Mouse (Mus musculus) neural tube, embryonic 11.5 days (tissue): ENCODE data around the gene Hnrnpul1. TPM values are rescaled to one million over a fixed set of nuclear protein-coding genes. Genes with fewer than 3 reads are reported as not detected.

Experiments used
- ATAC-seq: fragments of 200-750 bp; cut with Nextera tagmentation; 2 replicates; pipeline ENCODE4 v1.8.0; 2017; ENCODE audit warnings: moderate number of reproducible peaks, mild to moderate bottlenecking, moderate TSS enrichment, moderate library complexity; ENCODE audit not compliant: insufficient read depth, low FRiP score, low TSS enrichment
- DNase-seq: peaks from one replicate; pipeline ENCODE4 v3.0.0-alpha.2; 2015; ENCODE audit warnings: low spot score
- H3K27ac ChIP-seq: fragments of 300-500 bp; sonication (generic); 2 replicates; pipeline ENCODE4 v1.5.1; 2014; ENCODE audit warnings: low read depth, mild to moderate bottlenecking, low read length
- H3K27me3 ChIP-seq: fragments of 300-500 bp; sonication (generic); 2 replicates; pipeline ENCODE4 v1.6.1; 2014; ENCODE audit warnings: mild to moderate bottlenecking, low read length, mixed read lengths; ENCODE audit not compliant: control insufficient read depth, insufficient read depth
- H3K36me3 ChIP-seq: fragments of 300-500 bp; sonication (generic); 2 replicates; pipeline ENCODE4 v1.6.1; 2014; ENCODE audit warnings: mild to moderate bottlenecking, low read length, moderate library complexity, mixed read lengths; ENCODE audit not compliant: control insufficient read depth, insufficient read depth
- H3K4me1 ChIP-seq: fragments of 300-500 bp; sonication (generic); 2 replicates; pipeline ENCODE4 v1.6.1; 2014; ENCODE audit warnings: low read length, mixed read lengths; ENCODE audit not compliant: control insufficient read depth, insufficient read depth
- H3K4me2 ChIP-seq: fragments of 300-500 bp; sonication (generic); 2 replicates; pipeline ENCODE4 v1.6.1; 2014; ENCODE audit warnings: low read depth, mild to moderate bottlenecking, moderate library complexity
- H3K4me3 ChIP-seq: fragments of 300-500 bp; sonication (generic); 2 replicates; pipeline ENCODE4 v1.5.1; 2014; ENCODE audit warnings: low read depth, low read length
- H3K9ac ChIP-seq: fragments of 300-500 bp; sonication (generic); 2 replicates; pipeline ENCODE4 v1.6.1; 2014; ENCODE audit warnings: mild to moderate bottlenecking, low read length
- H3K9me3 ChIP-seq: fragments of 300-500 bp; sonication (generic); 2 replicates; pipeline ENCODE4 v1.6.1; 2016; ENCODE audit warnings: low read length; ENCODE audit not compliant: control insufficient read depth
- WGBS: fragments of 180-500 bp; shearing (Covaris S2); extraction: QIAGEN DNeasy Blood & Tissue Kit; methylation state at CpG from one replicate; pipeline ENCODE4 v1.1.7; 2014; 5-methylcytosine and 5-hydroxymethylcytosine counted together
- polyA plus RNA-seq: library from polyadenylated mRNA; unstranded; fragments of >200 nt; fragmentation: Nextera tagmentation; extraction: Ambion mirVana; gene quantifications from 2 replicates; pipeline ENCODE4 v1.2.1, GENCODE M21; 2014

Gene Hnrnpul1
- polyA plus RNA-seq, 1 experiment from 2014 or later = 70.2 TPM

DNA sequence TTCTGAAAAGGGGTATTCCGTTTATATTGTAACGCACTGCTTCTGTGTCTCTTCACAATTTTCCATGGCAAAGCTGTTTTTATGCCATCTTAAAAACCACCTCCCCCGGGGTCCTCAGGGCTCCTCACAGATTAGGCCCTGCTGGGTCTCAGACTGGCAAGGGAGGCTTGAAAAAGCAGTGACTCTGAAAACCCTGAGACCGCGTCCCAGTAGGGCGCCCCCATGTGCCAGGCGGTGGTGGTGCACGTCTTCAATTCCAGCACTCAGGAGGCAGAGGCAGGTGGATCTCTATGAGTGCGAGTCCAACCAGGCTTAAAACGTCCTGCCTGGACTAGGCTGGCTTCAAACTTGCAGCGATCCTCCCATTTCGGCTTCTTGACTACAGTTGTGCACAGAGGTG is 53.8 kb downstream of the Hnrnpul1 start:
- Histone ChIP-seq H3K4me3 (no peak overlapping the region), H3K4me1 (0 out of 2 replicates have a peak, but pooled peaks cover 3% of the 10 kb centered on the region), H3K27ac (no peak overlapping the region), H3K36me3 (no peaks in the 10 kb centered on the region), H3K27me3 (no peaks in the 10 kb centered on the region), H3K9ac (no peak overlapping the region), H3K9me3 (no peaks in the 10 kb centered on the region), H3K4me2 (no peak overlapping the region)
- 77% methylated on average over 12 of the region's 12 CpGs for whole genome bisulfite sequencing
- DNase-seq (no peak), ATAC-seq (no peak)

DNA sequence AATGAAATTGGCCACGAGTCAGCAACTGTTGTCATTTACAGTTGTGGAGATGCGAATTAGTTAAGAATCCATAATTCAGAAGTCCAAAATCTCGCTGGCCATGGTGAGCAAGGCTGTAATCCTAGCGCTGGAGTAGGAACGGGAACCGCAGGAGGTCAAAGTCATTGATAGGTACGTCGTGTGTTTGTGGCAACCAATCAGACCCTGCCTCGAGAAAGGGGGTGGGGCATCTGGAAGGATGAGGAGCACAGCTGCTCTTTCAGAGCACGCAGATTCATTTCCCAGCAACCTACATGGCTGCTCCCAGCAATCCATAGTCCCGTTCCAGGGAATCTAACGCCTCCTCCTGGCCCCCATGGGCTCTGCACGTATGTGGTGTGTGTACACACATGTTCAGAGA is 54.7 kb downstream of the Hnrnpul1 start:
- Histone ChIP-seq H3K27me3 (no peaks in the 10 kb centered on the region), H3K4me2 (no peak overlapping the region), H3K9me3 (no peaks in the 10 kb centered on the region), H3K4me3 (no peak overlapping the region), H3K4me1 (0 out of 2 replicates have a peak, but pooled peaks cover 3% of the 10 kb centered on the region), H3K9ac (no peak overlapping the region), H3K36me3 (no peaks in the 10 kb centered on the region), H3K27ac (no peak overlapping the region)
- 50% methylated on average over 13 of the region's 13 CpGs for WGBS
- DNase-seq (no peak), ATAC-seq (no peak)

DNA sequence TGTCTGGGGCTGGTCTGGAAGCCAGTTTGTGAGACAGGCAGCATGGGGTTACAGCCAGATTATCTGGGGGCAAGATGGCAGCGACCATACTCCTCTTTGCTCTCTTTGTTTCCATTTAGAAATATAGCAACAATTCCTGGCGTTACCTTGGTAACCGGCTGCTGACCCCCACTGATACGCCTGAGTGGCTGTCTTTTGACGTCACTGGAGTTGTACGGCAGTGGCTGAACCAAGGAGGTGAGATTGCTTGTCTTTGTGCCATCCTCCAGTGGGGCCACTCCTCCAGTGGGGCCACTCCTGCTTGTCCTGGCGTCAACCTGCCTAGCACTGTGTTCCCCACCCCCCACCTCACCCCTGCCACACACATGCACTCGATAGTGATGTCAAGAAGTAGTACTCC is 60.5 kb downstream of the Hnrnpul1 start:
- no peak for ATAC-seq
- 59% methylated on average over 8 of the region's 8 CpGs for WGBS
- no peak overlapping the region for H3K27ac ChIP-seq

DNA sequence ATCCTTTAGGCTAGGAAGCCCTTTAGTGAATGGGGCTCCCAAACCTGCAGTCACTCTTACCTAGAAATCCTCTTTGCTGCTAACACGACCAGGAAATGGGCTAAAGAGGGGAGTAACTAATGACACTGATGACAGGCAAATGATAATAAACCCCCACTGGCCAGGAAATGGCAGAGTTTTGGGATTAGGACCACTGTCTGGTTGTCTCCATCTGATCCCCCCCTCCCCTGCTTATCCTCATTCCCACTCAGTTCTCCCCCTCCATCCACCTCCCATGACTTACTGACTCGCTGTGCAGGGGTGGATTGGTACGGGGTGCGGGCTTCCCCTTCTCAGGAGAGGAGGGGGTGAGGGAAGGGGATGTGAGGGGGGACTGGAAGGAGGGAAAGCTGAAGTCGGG is 64.5 kb downstream of the Hnrnpul1 start:
- no peak for ATAC-seq
- 0 out of 2 replicates have a peak overlapping the region, but pooled peaks have one; percentile 1 for H3K4me3 ChIP-seq
- H3K36me3 ChIP-seq = no peaks in the 10 kb centered on the region
- no peak overlapping the region for H3K9ac ChIP-seq
- peaks cover 9% of the 10 kb centered on the region for H3K4me1 ChIP-seq
- no peak for DNase-seq
- no peak overlapping the region for H3K4me2 ChIP-seq
- H3K27me3 ChIP-seq = peaks cover 56% of the 10 kb centered on the region
- WGBS = 45% methylated on average over 5 of the region's 5 CpGs
- H3K27ac ChIP-seq = no peak overlapping the region
- H3K9me3 ChIP-seq = no peaks in the 10 kb centered on the region

More for the DNA sequence above, 60.5 kb downstream of the Hnrnpul1 start:
- no peak overlapping the region for H3K4me3 ChIP-seq
- peaks cover 3% of the 10 kb centered on the region for H3K4me1 ChIP-seq
- H3K27me3 ChIP-seq = peaks cover 19% of the 10 kb centered on the region
- DNase-seq = no peak
- H3K36me3 ChIP-seq = no peaks in the 10 kb centered on the region
- no peak overlapping the region for H3K9ac ChIP-seq
- H3K4me2 ChIP-seq = no peak overlapping the region
- H3K9me3 ChIP-seq = no peaks in the 10 kb centered on the region

DNA sequence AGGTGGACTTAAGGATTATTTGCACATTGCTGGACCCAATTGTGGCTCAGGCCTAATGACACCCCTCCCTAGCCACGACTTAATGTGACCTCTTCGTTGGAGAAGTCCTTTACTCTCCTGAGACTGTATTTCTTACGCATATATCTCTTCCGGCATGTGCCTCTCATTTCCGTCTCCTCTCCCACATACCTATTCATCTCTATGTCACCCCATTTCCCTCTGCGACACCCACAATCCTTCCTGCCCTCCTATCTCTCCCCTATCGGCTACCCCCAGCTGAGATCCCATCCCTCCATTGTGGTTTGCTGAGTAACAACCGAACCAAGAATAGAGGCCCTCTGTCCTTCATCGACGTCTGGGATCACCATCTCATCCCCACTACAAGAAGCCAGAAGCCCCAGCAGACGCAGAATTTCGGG is 64.9 kb downstream of the Hnrnpul1 start:
- no peaks in the 10 kb centered on the region for H3K9me3 ChIP-seq
- H3K9ac ChIP-seq = no peak overlapping the region
- ATAC-seq = no peak; the same call in 1 of the 2 replicates
- no peak for DNase-seq
- no peaks in the 10 kb centered on the region for H3K36me3 ChIP-seq
- 10% methylated on average over 12 of the region's 12 CpGs for WGBS
- no peak overlapping the region for H3K27ac ChIP-seq
- peaks cover 56% of the 10 kb centered on the region for H3K27me3 ChIP-seq
- H3K4me1 ChIP-seq = peaks cover 9% of the 10 kb centered on the region
- peak overlapping the region; percentile 57; the same call in 1 of the 2 replicates for H3K4me2 ChIP-seq
- H3K4me3 ChIP-seq = peak overlapping the region; percentile 37

DNA sequence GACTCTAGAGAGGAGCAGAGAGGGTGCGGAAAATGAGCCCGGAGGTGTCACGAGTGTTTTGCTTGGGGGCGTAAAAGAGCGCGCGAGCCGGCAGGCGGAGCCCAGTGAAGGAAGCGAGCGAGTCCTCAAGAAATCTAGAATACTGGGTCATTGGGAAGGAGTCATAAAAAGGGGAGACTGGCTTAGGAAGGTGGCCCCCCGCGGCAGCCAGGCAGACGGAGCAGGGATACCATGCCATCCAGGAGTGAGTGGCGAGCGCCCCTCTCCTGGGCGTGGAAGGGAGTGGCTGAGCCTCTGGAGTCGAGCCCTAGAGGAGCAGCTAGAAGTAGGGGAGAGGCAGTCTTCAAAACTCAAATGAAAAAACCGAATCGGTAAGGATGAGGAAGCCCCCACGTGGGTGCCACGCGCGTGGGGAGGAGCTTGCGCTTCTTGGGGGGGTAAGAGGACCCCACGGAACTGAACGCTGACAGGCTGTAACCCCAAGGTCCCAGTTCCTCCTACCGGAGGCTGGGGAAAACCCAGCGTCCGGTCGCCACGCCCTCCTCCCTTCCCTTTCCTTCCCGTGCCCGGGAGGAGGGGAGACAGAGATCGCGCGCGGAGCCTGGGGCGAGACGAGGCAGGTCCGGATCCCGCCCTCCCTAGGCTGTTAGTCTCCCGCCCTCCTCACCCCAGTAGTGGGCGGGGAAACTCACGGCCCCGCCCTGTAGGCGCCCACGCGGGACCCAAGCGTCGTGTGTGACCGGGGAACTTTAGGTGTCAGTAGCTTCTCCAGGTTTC is 65.6 kb downstream of the Hnrnpul1 start:
- Histone ChIP-seq H3K9me3 (no peaks in the 10 kb centered on the region), H3K36me3 (no peaks in the 10 kb centered on the region), H3K9ac (peak overlapping the region; percentile 35; the same call in 1 of the 2 replicates), H3K4me1 (peaks cover 9% of the 10 kb centered on the region), H3K27ac (no peak overlapping the region), H3K27me3 (peaks cover 56% of the 10 kb centered on the region), H3K4me2 (peak overlapping the region; percentile 57), H3K4me3 (peak overlapping the region; percentile 37)
- DNase-seq = peak; percentile 47
- under 1% methylated on average over 44 of the region's 52 CpGs for WGBS
- no peak; the same call in 1 of the 2 replicates for ATAC-seq

DNA sequence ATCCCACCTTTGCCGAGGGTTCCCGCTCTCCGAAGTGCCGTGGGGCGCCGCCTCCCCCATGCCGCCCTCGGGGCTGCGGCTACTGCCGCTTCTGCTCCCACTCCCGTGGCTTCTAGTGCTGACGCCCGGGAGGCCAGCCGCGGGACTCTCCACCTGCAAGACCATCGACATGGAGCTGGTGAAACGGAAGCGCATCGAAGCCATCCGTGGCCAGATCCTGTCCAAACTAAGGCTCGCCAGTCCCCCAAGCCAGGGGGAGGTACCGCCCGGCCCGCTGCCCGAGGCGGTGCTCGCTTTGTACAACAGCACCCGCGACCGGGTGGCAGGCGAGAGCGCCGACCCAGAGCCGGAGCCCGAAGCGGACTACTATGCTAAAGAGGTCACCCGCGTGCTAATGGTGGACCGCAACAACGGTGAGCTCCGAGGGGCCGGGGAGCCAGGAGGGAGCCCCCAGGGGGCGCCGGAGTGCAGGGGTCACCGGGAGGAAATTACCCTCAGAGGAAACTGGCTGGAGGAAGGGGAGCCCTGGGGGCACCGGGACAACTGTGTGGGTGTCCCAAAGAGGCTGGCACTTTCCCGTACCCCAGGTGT is 66.7 kb downstream of the Hnrnpul1 start:
- Histone ChIP-seq H3K27me3 (peaks cover 56% of the 10 kb centered on the region), H3K9me3 (no peaks in the 10 kb centered on the region), H3K4me3 (peak overlapping the region; percentile 37), H3K36me3 (no peaks in the 10 kb centered on the region), H3K27ac (no peak overlapping the region), H3K4me2 (peak overlapping the region; percentile 57), H3K9ac (peak overlapping the region; percentile 26), H3K4me1 (peaks cover 9% of the 10 kb centered on the region)
- DNase-seq (peak; percentile 31), ATAC-seq (no peak)
- WGBS = under 1% methylated on average over 47 of the region's 47 CpGs

DNA sequence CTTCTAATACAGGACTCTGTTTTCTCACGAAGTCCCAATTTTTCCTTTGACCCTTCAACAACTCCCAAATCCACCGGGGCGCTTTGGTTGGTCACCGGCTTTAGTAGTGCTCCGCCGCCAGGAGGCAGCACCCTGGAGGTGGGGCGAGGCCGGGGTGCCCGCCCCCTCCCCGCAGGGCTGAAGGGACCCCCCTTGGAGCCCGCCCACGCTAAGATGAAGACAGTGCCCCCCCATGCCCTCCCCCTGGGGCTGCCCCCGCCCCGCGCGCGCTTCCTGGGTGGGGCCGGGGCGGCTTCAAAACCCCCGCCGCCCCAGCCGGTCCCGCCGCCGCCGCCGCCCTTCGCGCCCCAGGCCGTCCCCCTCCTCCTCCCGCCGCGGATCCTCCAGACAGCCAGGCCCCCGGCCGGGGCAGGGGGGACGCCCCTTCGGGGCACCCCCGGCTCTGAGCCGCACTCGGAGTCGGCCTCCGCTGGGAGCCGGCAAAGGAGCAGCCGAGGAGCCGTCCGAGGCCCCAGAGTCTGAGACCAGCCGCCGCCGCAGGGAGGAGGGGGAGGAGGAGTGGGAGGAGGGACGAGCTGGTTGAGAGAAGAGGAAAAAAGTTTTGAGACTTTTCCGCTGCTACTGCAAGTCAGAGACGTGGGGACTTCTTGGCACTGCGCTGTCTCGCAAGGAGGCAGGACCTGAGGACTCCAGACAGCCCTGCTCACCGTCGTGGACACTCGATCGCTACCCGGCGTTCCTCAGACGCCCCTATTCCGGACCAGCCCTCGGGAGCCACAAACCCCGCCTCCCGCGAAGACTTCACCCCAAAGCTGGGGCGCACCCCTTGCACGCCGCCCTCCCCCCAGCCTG is 67.7 kb downstream of the Hnrnpul1 start, which contains the start of gene Tgfb1:
Gene Tgfb1 (plus strand): TSS at position 323 of the 852 bp plus-strand sequence.
- H3K27me3 ChIP-seq = peaks cover 54% of the 10 kb centered on the region

More for the DNA sequence above, 67.7 kb downstream of the Hnrnpul1 start, which contains the start of gene Tgfb1:
- no peaks in the 10 kb centered on the region for H3K9me3 ChIP-seq
- H3K4me1 ChIP-seq = peaks cover 9% of the 10 kb centered on the region
- peak; percentile 68 for DNase-seq
- peak; percentile 32; the same call in 1 of the 2 replicates for ATAC-seq
- no peaks in the 10 kb centered on the region for H3K36me3 ChIP-seq
- H3K4me2 ChIP-seq = peak within 1 kb of the TSS; percentile 57
- WGBS = under 1% methylated on average over 57 of the region's 69 CpGs
- H3K9ac ChIP-seq = peak within 1 kb of the TSS; percentile 26
- peak within 1 kb of the TSS; percentile 37 for H3K4me3 ChIP-seq
- no peak within 1 kb of the TSS for H3K27ac ChIP-seq
